Mouse (Mus musculus): ENCODE results near the gene Pex5.

The Pex5 gene

GRCm38 (mm10) chr6:124353246-124353645, 61.6 kb downstream of the Pex5 start:
- DNase-seq (ENCODE audit: low read depth), result no peak
